Mouse (Mus musculus): ENCODE data around the gene Ccdc169.

- TF ChIP-seq TAL1 (IDR thresholded peaks at IDR 0.05; ENCODE audit: low read length) (no peak), GATA1 (IDR thresholded peaks at IDR 0.05; ENCODE audit: low read length) (no peak)
These were observed 77.3 kb downstream of the Ccdc169 start for GRCm38 (mm10) chr3:55214413-55214812.
